Mouse (Mus musculus) heart, embryonic 10.5 days (tissue): Measurements from ENCODE around the gene Olfr898. TPM values are rescaled to one million over a fixed set of nuclear protein-coding genes. Genes with fewer than 3 reads are reported as not detected.

Experiments used
- DNase-seq: peaks from one replicate; pipeline ENCODE4 v3.0.0-alpha.2; 2017; ENCODE audit warnings: low spot score
- H3K27ac ChIP-seq: fragments of 300-500 bp; sonication (generic); 2 replicates; pipeline ENCODE4 v1.5.1; 2016; ENCODE audit warnings: mild to moderate bottlenecking
- H3K27me3 ChIP-seq: fragments of 300-500 bp; sonication (generic); 2 replicates; pipeline ENCODE4 v1.6.1; 2016; ENCODE audit warnings: mild to moderate bottlenecking; ENCODE audit not compliant: poor library complexity, insufficient read depth, severe bottlenecking
- H3K36me3 ChIP-seq: fragments of 300-500 bp; sonication (generic); 2 replicates; pipeline ENCODE4 v1.6.1; 2016; ENCODE audit warnings: mild to moderate bottlenecking, moderate library complexity
- H3K4me1 ChIP-seq: fragments of 300-500 bp; sonication (generic); 2 replicates; pipeline ENCODE4 v1.6.1; 2016; ENCODE audit warnings: mild to moderate bottlenecking
- H3K4me3 ChIP-seq: fragments of 300-500 bp; sonication (generic); 2 replicates; pipeline ENCODE4 v1.5.1; 2016; ENCODE audit warnings: mild to moderate bottlenecking, moderate library complexity
- H3K9me3 ChIP-seq: fragments of 300-500 bp; sonication (generic); 2 replicates; pipeline ENCODE4 v1.6.1; 2016; ENCODE audit warnings: mild to moderate bottlenecking, moderate library complexity
- WGBS: fragments of 180-500 bp; shearing (Covaris S2); methylation state at CpG from one replicate; pipeline ENCODE4 v1.1.7; 2016; 5-methylcytosine and 5-hydroxymethylcytosine counted together
- polyA plus RNA-seq: library from polyadenylated mRNA; unstranded; fragments of >200 nt; fragmentation: Nextera tagmentation; extraction: Ambion mirVana; gene quantifications from 2 replicates; pipeline ENCODE4 v1.2.1, GENCODE M21; 2016

Gene Olfr898
- polyA plus RNA-seq = not detected in 2 replicates

DNA sequence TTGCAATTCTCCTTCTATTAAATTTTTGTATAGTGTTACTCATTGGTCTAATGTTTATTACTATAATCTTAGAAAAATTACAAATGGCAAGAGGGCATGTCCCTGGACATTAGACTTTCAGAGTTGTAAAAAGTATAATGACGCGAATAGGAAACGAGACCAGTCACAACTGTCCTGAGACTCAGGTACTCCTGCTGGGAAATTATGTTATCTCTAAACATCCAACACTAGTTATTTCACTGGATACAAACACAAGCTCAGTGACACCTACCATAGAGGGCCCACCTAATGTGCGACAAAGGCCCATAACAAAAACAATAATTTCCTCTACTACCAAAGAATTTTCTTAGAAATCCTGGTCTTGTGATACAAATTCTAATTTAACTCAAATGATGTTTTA, at the start of gene Olfr898:
Gene Olfr898, plus strand, starts transcription at position 301 of the 400 bp plus-strand sequence.
- Histone ChIP-seq H3K27ac (no peak within 1 kb of the TSS), H3K9me3 (no peaks in the 10 kb centered on the region), H3K27me3 (no peaks in the 10 kb centered on the region), H3K36me3 (no peaks in the 10 kb centered on the region), H3K4me1 (no peaks in the 10 kb centered on the region), H3K4me3 (no peak within 1 kb of the TSS)
- DNase-seq = no peak
- WGBS = 95% methylated on average over 4 of the region's 4 CpGs

DNA sequence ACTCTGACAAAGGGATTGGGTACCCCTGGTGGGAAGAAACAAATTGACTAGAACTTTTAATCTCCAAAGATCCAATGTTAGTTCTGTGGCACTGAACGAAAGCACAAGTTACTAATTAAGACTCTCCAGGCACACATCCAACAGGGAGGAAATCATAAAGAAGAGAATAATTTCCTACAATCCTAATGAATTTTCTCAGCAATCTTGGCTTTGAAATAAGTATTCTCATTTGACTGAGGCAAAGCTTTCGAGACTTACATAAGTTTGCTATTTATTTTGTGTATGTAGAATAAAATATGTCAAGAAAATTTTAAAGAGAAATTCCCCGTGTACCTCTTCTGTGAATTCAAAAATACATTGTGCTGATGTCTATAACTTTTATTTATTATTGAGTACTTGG, 19.5 kb upstream of the Olfr898 start, which contains the start of gene Olfr25:
Gene Olfr25, plus strand, starts transcription at position 301 of the 400 bp plus-strand sequence.
- DNase-seq = no peak
- Histone ChIP-seq H3K36me3 (no peaks in the 10 kb centered on the region), H3K27ac (no peak within 1 kb of the TSS), H3K9me3 (no peaks in the 10 kb centered on the region), H3K27me3 (no peaks in the 10 kb centered on the region), H3K4me3 (no peak within 1 kb of the TSS), H3K4me1 (no peaks in the 10 kb centered on the region)
- WGBS = 72% methylated on average over 3 of the region's 3 CpGs

DNA sequence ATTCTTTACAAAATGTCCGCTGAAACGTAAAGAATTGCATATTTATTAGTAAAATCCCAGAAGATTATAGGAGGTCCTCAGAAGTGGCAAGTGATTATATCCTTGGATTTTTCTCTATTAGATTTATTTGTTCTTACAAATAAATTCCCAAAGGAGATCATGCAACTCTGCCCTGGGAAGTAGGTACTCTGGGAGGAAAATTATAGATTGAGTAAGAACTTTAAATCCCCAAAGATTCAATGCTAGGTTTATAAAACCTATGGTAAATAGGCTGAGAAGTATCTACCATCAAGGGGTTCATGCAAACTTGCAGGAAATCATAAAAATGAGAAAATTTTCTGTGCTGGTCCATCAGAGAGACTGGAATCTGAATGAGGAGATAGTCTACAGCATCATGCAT, 18.4 kb downstream of the Olfr898 start, which contains the start of gene Olfr250:
Gene Olfr250, plus strand, starts transcription at position 301 of the 400 bp plus-strand sequence.
- Histone ChIP-seq H3K4me1 (no peaks in the 10 kb centered on the region), H3K9me3 (no peaks in the 10 kb centered on the region), H3K4me3 (no peak within 1 kb of the TSS), H3K27ac (no peak within 1 kb of the TSS), H3K27me3 (no peaks in the 10 kb centered on the region), H3K36me3 (no peaks in the 10 kb centered on the region)
- no peak for DNase-seq
- 86% methylated on average over 2 of the region's 2 CpGs for WGBS

DNA sequence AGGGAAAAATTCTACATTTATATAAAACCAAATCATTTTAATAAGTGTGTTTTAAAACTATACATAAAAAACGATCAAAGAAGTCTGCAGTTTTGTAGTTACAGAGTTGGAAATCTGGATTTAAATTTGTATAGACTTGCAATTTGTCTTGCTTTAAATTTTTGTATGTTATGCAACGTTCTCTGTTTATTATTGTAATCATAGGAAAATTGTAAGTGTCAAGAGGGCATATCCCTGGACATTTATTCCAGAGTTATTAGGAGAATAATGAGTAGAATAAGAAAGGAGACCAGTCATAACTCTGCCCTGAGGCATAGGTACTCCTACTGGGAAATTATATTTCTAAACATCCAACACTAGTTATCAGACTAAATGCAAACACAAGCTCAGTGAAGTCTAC, 28.6 kb downstream of the Olfr898 start, which contains the start of gene Olfr251:
Gene Olfr251, plus strand, starts transcription at position 301 of the 400 bp plus-strand sequence.
- Histone ChIP-seq H3K36me3 (no peaks in the 10 kb centered on the region), H3K4me3 (no peak within 1 kb of the TSS), H3K9me3 (no peaks in the 10 kb centered on the region), H3K27me3 (no peaks in the 10 kb centered on the region), H3K27ac (no peak within 1 kb of the TSS), H3K4me1 (no peaks in the 10 kb centered on the region)
- WGBS = 64% methylated on average over 2 of the region's 2 CpGs
- no peak for DNase-seq

DNA sequence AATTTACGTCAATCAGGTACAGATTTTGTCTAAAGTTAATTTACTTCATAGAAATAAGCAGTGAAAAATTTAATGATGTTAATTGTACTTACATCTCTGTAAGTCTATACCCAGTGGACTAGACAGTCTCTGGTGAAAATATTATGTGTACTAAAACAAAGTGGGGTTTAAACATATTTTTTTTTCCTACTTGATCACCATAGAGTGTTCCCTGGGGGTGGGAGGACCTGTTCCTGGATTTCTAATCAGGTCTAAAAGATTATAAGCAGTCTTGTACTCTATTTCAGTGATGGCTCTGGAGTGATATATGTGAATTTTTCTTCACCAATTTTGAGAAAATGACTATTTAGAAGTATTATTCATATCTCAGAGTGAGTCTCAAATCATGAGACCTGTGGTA, 53.2 kb downstream of the Olfr898 start, which contains the start of gene Olfr147:
Gene Olfr147, plus strand, starts transcription at position 301 of the 400 bp plus-strand sequence.
- DNase-seq = no peak
- H3K27ac ChIP-seq = no peak within 1 kb of the TSS
- no peaks in the 10 kb centered on the region for H3K27me3 ChIP-seq
- no peaks in the 10 kb centered on the region for H3K9me3 ChIP-seq
- no peak within 1 kb of the TSS for H3K4me3 ChIP-seq
- 74% methylated on average over 1 of the region's 1 CpGs for WGBS
- H3K4me1 ChIP-seq = no peaks in the 10 kb centered on the region
- no peaks in the 10 kb centered on the region for H3K36me3 ChIP-seq

Other genes with a start within 250 kb of the Olfr898 start
- not detected in 2 replicates for gene Olfr888, start 240.3 kb upstream of the Olfr898 start, polyA plus RNA-seq
- gene Olfr889, start 233.2 kb upstream of the Olfr898 start, polyA plus RNA-seq = 0.05 and 0.19 TPM in 2 replicates
- gene Olfr890, start 205.9 kb upstream of the Olfr898 start, polyA plus RNA-seq = not detected in 2 replicates
- gene Olfr891, start 167.6 kb upstream of the Olfr898 start, polyA plus RNA-seq = not detected in 2 replicates
- gene Olfr893, start 140.0 kb upstream of the Olfr898 start, polyA plus RNA-seq = not detected in 2 replicates
- not detected in 2 replicates for gene Olfr894, start 130.4 kb upstream of the Olfr898 start, polyA plus RNA-seq
- gene Olfr143, start 95.6 kb upstream of the Olfr898 start, polyA plus RNA-seq = not detected in 2 replicates
- gene Olfr895, start 80.6 kb upstream of the Olfr898 start, polyA plus RNA-seq = not detected in 2 replicates
- not detected in 2 replicates for gene Olfr896-ps1, start 57.3 kb upstream of the Olfr898 start, polyA plus RNA-seq
- not detected in 2 replicates for gene Olfr25, start 19.4 kb upstream of the Olfr898 start, polyA plus RNA-seq
- not detected in 2 replicates for gene Olfr250, start 18.5 kb downstream of the Olfr898 start, polyA plus RNA-seq
- gene Olfr251, start 28.7 kb downstream of the Olfr898 start, polyA plus RNA-seq = not detected in 2 replicates
- not detected in 2 replicates for gene Olfr147, start 53.3 kb downstream of the Olfr898 start, polyA plus RNA-seq
- gene Olfr901, start 81.0 kb downstream of the Olfr898 start, polyA plus RNA-seq = not detected in 2 replicates
- not detected in 2 replicates for gene Olfr902, start 99.2 kb downstream of the Olfr898 start, polyA plus RNA-seq
- gene Olfr904, start 114.7 kb downstream of the Olfr898 start, polyA plus RNA-seq = not detected in 2 replicates
- not detected in 2 replicates for gene Olfr905, start 122.7 kb downstream of the Olfr898 start, polyA plus RNA-seq
- not detected in 2 replicates for gene Olfr906, start 138.7 kb downstream of the Olfr898 start, polyA plus RNA-seq
- not detected in 2 replicates for gene Olfr907, start 147.4 kb downstream of the Olfr898 start, polyA plus RNA-seq
- gene Olfr911-ps1, start 173.2 kb downstream of the Olfr898 start, polyA plus RNA-seq = not detected in 2 replicates
- gene Olfr910, start 189.4 kb downstream of the Olfr898 start, polyA plus RNA-seq = not detected in 2 replicates
- gene Olfr912, start 231.8 kb downstream of the Olfr898 start, polyA plus RNA-seq = not detected in 2 replicates
- not detected in 2 replicates for gene Olfr913, start 244.3 kb downstream of the Olfr898 start, polyA plus RNA-seq